Mouse (Mus musculus) intestine, embryonic 14.5 days (tissue): ENCODE measurements at regions not wholly inside any gene's neighbourhood (a gene's known extent, or its start where the extent isn't known, plus 50 kb on each side); places are given as distances from the start of the nearest gene placed in this dataset.

Experiments used
- ATAC-seq: fragments of 200-750 bp; cut with Nextera tagmentation; replicated peaks from 2 replicates; pipeline ENCODE4 v1.8.0; 2017; ENCODE audit warnings: low read depth, moderate number of reproducible peaks, moderate TSS enrichment, moderate library complexity; ENCODE audit not compliant: low FRiP score, low TSS enrichment
- DNase-seq: peaks from one replicate; pipeline ENCODE4 v3.0.0-alpha.2; 2018; ENCODE audit warnings: low spot score
- H3K27ac ChIP-seq: fragments of 300-500 bp; sonication (generic); 2 replicates; pipeline ENCODE4 v1.5.1; 2014; ENCODE audit warnings: low read depth, mild to moderate bottlenecking, control low read depth
- H3K27me3 ChIP-seq: fragments of 300-500 bp; sonication (generic); replicated peaks from 2 replicates; pipeline ENCODE4 v1.6.1; 2014; ENCODE audit warnings: low read length, control low read depth; ENCODE audit not compliant: control insufficient read depth, insufficient read depth
- H3K36me3 ChIP-seq: fragments of 300-500 bp; sonication (generic); 2 replicates; pipeline ENCODE4 v1.6.1; 2014; ENCODE audit warnings: low read length, control low read depth; ENCODE audit not compliant: control insufficient read depth, insufficient read depth
- H3K4me1 ChIP-seq: fragments of 300-500 bp; sonication (generic); replicated peaks from 2 replicates; pipeline ENCODE4 v1.6.1; 2014; ENCODE audit warnings: low read length, control low read depth, mixed read lengths; ENCODE audit not compliant: control insufficient read depth, insufficient read depth
- H3K4me2 ChIP-seq: fragments of 300-500 bp; sonication (generic); 2 replicates; pipeline ENCODE4 v1.6.1; 2014; ENCODE audit warnings: low read length
- H3K4me3 ChIP-seq: fragments of 300-500 bp; sonication (generic); 2 replicates; pipeline ENCODE4 v1.5.1; 2014; ENCODE audit warnings: low read depth, low read length, control low read depth, mixed read lengths
- H3K9ac ChIP-seq: fragments of 300-500 bp; sonication (generic); 2 replicates; pipeline ENCODE4 v1.6.1; 2014; ENCODE audit warnings: mild to moderate bottlenecking, low read length
- H3K9me3 ChIP-seq: fragments of 300-500 bp; sonication (generic); 2 replicates; pipeline ENCODE4 v1.6.1; 2016; ENCODE audit warnings: low read length, control low read depth; ENCODE audit not compliant: control insufficient read depth
- WGBS: fragments of 180-500 bp; shearing (Covaris S2); extraction: QIAGEN DNeasy Blood & Tissue Kit; methylation state at CpG from one replicate; pipeline ENCODE4 v1.1.7; 2014; 5-methylcytosine and 5-hydroxymethylcytosine counted together

GRCm38 (mm10) chr13:101874761-101875160 is 106.7 kb upstream of the Pik3r1 start:
- no peak overlapping the region for H3K27ac ChIP-seq
- DNase-seq, result no peak
- H3K9ac ChIP-seq, result no peak overlapping the region
- no peak for ATAC-seq
- H3K36me3 ChIP-seq, result no peaks in the 10 kb centered on the region
- no peaks in the 10 kb centered on the region for H3K27me3 ChIP-seq
- H3K4me3 ChIP-seq, result no peak overlapping the region
- WGBS, result 93% methylated on average over 4 of the region's 4 CpGs
- H3K4me1 ChIP-seq, result no peaks in the 10 kb centered on the region
- no peaks in the 10 kb centered on the region for H3K9me3 ChIP-seq
- H3K4me2 ChIP-seq, result no peak overlapping the region

DNA sequence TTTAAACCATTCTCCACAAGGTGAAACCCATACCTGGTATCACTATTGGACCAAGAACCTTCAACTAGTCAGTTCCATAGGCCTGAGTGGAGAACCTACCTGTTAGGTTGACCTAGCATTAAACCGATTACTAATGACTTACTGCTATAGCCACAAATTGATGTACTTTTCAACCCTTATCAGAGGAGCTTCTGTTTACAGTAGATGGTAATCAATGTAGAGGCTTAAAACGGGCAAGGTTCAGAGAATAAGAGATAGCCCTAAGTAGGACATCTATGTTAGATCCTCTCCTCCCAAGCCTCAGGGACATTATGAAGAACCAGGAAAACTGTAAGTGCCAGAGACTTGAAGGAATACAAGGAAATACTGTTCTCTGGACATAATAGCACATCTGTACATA is 108.1 kb upstream of the Pik3r1 start:
- no peak overlapping the region for H3K27ac ChIP-seq
- H3K9ac ChIP-seq, result no peak overlapping the region
- no peak for DNase-seq
- H3K4me1 ChIP-seq, result no peaks in the 10 kb centered on the region
- no peak overlapping the region for H3K4me3 ChIP-seq
- WGBS, result 80% methylated on average over 2 of the region's 2 CpGs
- H3K4me2 ChIP-seq, result no peak overlapping the region
- no peaks in the 10 kb centered on the region for H3K9me3 ChIP-seq
- H3K27me3 ChIP-seq, result no peaks in the 10 kb centered on the region
- no peaks in the 10 kb centered on the region for H3K36me3 ChIP-seq
- ATAC-seq, result no peak

DNA sequence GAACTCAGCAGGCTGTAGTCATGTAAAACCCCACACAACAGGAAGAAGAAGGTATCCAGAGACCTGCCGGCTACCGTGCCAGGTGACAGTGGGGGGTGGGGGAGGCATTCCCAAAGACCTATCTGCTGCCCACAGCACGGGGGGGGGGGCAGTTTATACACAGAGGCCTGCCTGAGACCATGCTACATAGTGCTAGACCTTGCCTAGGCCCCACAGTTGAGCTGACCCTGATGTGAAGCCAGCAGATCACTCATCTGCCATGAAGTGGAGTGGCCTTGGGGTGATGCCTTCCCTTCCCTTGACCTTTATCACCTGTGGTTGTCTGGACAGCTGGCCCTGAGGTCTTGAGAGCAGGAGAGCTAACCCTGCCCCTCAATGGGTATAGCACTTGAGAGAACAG is 108.6 kb upstream of the Pik3r1 start:
- WGBS, result 63% methylated on average over 3 of the region's 3 CpGs
- no peak for ATAC-seq
- H3K27me3 ChIP-seq, result no peaks in the 10 kb centered on the region
- H3K9me3 ChIP-seq, result no peaks in the 10 kb centered on the region
- H3K36me3 ChIP-seq, result no peaks in the 10 kb centered on the region
- DNase-seq, result no peak
- H3K27ac ChIP-seq, result no peak overlapping the region
- no peak overlapping the region for H3K4me2 ChIP-seq
- H3K9ac ChIP-seq, result no peak overlapping the region
- H3K4me1 ChIP-seq, result no peaks in the 10 kb centered on the region
- H3K4me3 ChIP-seq, result no peak overlapping the region

DNA sequence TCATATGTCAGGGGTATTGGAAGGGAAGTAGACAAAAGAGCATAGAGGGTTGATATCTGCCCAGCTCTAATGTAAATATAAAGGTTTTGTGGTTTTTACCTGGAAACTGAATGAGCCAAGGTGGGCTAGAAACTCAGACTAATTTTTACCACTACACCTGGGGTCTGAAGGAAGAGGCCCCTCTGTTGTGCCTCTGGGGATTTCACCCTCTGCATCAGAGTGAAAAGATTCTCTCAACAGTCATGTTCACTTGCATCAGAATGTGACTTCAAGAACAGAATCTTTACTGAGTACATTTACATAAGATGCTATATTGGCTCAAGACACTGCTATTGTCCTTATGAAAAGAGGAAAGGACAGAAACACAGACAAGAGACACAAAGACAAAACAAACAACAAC is 110.2 kb upstream of the Pik3r1 start:
- Histone ChIP-seq H3K4me3 (no peak overlapping the region), H3K9ac (no peak overlapping the region)
- no peak for ATAC-seq

DNA sequence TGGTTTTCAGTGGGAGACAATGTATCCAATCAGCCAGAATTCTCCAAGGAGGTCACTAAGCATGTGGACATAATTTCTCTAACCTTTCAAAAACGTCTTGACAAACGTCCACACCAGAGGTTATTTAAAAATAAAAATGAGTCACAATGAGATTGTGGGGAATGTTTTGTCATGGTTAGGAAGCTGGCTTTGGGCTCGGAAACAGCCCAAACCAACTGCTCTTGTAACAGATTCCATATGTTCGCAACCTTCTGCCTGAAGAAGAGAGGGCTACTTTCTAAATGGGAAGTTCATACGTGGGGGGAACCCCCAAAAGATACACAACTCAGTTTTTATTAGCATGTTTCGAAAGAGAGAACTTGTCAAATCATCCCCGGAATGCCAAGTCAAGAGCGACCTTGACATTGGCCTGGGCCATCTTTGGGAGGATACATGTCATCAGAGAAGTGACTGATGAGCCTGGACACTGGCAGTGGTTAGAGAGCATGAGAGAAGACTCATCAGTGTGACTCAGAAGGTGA is 111.6 kb upstream of the Pik3r1 start:
- DNase-seq (no peak), ATAC-seq (no peak)
- no peak overlapping the region for H3K9ac ChIP-seq
- H3K4me3 ChIP-seq, result no peak overlapping the region
- H3K36me3 ChIP-seq, result no peaks in the 10 kb centered on the region
- no peaks in the 10 kb centered on the region for H3K9me3 ChIP-seq
- 69% methylated on average over 8 of the region's 8 CpGs for WGBS
- no peak overlapping the region for H3K27ac ChIP-seq
- H3K27me3 ChIP-seq, result no peaks in the 10 kb centered on the region
- H3K4me1 ChIP-seq, result no peaks in the 10 kb centered on the region
- H3K4me2 ChIP-seq, result no peak overlapping the region

More for the DNA sequence above, 110.2 kb upstream of the Pik3r1 start:
- H3K27me3 ChIP-seq, result no peaks in the 10 kb centered on the region
- no peaks in the 10 kb centered on the region for H3K36me3 ChIP-seq
- H3K27ac ChIP-seq, result no peak overlapping the region
- no peaks in the 10 kb centered on the region for H3K9me3 ChIP-seq
- H3K4me2 ChIP-seq, result no peak overlapping the region
- H3K4me1 ChIP-seq, result no peaks in the 10 kb centered on the region
- no peak for DNase-seq

DNA sequence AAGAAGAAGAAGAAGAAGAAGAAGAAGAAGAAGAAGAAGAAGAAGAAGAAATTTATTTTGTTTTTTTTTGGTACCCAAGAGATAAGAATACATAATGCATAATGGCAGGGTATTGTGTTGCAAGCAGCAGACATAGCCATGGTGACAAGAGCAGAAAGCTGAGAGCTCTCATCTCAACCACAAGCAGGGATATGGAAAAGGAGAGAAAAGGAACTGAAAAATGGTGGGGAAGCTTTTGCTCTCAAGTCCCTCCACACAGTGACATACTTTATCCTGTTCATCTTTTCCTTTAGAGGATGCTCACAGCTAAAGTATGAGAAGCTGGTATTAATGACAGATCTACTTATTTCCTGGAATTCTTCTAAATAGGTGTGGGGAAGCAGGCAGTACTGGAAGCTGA is 115.2 kb upstream of the Pik3r1 start:
- H3K27ac ChIP-seq, result no peak overlapping the region
- no peak overlapping the region for H3K9ac ChIP-seq
- no peak overlapping the region for H3K4me3 ChIP-seq
- no peak overlapping the region for H3K4me2 ChIP-seq
- DNase-seq (no peak), ATAC-seq (no peak)
- no peaks in the 10 kb centered on the region for H3K36me3 ChIP-seq
- H3K27me3 ChIP-seq, result no peaks in the 10 kb centered on the region
- H3K9me3 ChIP-seq, result no peaks in the 10 kb centered on the region
- H3K4me1 ChIP-seq, result no peaks in the 10 kb centered on the region

DNA sequence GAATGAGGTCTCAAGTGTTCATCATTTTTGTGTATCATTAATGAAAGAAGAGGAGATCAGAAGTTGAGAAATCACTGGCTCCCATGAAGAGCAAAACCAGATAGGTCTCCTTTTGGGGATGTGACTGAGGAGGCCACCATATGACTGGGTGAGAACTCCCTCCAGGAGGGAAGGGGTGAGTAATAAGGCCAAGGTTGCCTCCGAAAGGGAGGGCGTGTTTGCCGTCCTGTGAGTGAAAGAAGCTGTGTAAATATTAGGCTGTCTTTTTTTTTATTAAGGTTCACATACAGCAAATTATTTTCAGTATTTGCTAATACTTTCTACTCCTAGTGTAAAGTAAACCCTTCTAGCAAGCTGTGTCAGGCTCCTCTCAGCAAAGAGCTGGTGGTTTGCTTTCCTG is 116.7 kb upstream of the Pik3r1 start:
- 77% methylated on average over 3 of the region's 3 CpGs for whole genome bisulfite sequencing
- no peak for ATAC-seq
- H3K4me1 ChIP-seq, result no peaks in the 10 kb centered on the region

DNA sequence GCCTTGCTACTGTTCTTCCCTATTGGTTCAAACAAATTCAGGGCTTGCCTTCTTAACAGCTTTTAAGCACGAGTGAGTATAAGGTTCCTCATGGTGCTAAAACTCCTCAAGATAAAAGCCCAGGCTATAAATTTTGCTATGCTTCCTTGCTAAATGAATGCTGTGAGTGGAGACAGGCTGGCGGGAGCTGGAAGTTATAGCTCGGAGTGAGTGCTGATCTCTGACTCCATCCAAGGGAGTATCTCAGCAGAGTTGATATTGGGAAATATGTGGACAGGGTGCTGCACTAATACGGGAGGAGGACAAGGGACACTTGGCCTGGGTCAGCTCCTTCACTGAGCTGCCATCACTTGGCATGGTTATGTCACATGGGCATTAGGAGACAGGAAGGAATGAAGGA is 123.5 kb upstream of the Pik3r1 start:
- DNase-seq (no peak), ATAC-seq (no peak)
- Histone ChIP-seq H3K4me1 (no peaks in the 10 kb centered on the region), H3K4me3 (no peak overlapping the region), H3K27me3 (no peaks in the 10 kb centered on the region), H3K9me3 (no peaks in the 10 kb centered on the region), H3K9ac (no peak overlapping the region), H3K27ac (no peak overlapping the region), H3K4me2 (no peak overlapping the region), H3K36me3 (no peaks in the 10 kb centered on the region)
- WGBS, result 57% methylated on average over 4 of the region's 4 CpGs

More for the DNA sequence above, 116.7 kb upstream of the Pik3r1 start:
- no peak overlapping the region for H3K4me2 ChIP-seq
- no peak overlapping the region for H3K9ac ChIP-seq
- no peaks in the 10 kb centered on the region for H3K36me3 ChIP-seq
- no peaks in the 10 kb centered on the region for H3K27me3 ChIP-seq
- DNase-seq, result no peak
- no peaks in the 10 kb centered on the region for H3K9me3 ChIP-seq
- no peak overlapping the region for H3K4me3 ChIP-seq
- no peak overlapping the region for H3K27ac ChIP-seq

- Histone ChIP-seq H3K4me2 (no peak overlapping the region), H3K27ac (no peak overlapping the region), H3K9ac (no peak overlapping the region), H3K27me3 (no peaks in the 10 kb centered on the region), H3K4me1 (no peaks in the 10 kb centered on the region), H3K36me3 (no peaks in the 10 kb centered on the region), H3K9me3 (no peaks in the 10 kb centered on the region), H3K4me3 (no peak overlapping the region)
- 58% methylated on average over 10 of the region's 10 CpGs for WGBS
- DNase-seq (no peak), ATAC-seq (no peak)
Observed at GRCm38 (mm10) chr13:101893035-101893600, 125.1 kb upstream of the Pik3r1 start.
